Mouse (Mus musculus): ENCODE data around the gene Sergef.

GRCm38 (mm10) chr7:46559006-46559405 is 80.6 kb downstream of the Sergef start:
- no peak for TF ChIP-seq EP300 (IDR thresholded peaks at IDR 0.05; ENCODE audit: low read depth)
- no peak for TF ChIP-seq CTCF (IDR thresholded peaks at IDR 0.05; ENCODE audit: low read depth)

All from liver, embryonic 14.5 days (tissue).